Mouse (Mus musculus) stomach, postnatal 0 days (tissue): ENCODE data around the gene Ss18l1.

ENCODE experiments used
- CTCF ChIP-seq: IDR thresholded peaks from 2 replicates; pipeline ENCODE4 v1.5.1; 2016; ENCODE audit warnings: antibody characterized with exemption, low read depth, mild to moderate bottlenecking, moderate library complexity
- EP300 ChIP-seq: optimal IDR thresholded peaks from 2 replicates; pipeline ENCODE3; 2016; ENCODE audit warnings: antibody characterized with exemption

GRCm38 (mm10) chr2:180001635-180002034, 40.7 kb upstream of the Ss18l1 start:
- TF ChIP-seq CTCF (no peak), EP300 (no peak)
